Mouse (Mus musculus) frontal cortex, adult (tissue): ENCODE data around the gene Prss29.
A peak's percentile ranks its signal among the peaks of the same experiment; 100 is the strongest.

Source experiments
- ATAC-seq: cut with Nextera tagmentation; 2 replicates; pipeline ENCODE4 v1.9.2; 2017; ENCODE audit warnings: mild to moderate bottlenecking, moderate library complexity, mixed read lengths; ENCODE audit not compliant: low TSS enrichment

The Prss29 gene

DNA sequence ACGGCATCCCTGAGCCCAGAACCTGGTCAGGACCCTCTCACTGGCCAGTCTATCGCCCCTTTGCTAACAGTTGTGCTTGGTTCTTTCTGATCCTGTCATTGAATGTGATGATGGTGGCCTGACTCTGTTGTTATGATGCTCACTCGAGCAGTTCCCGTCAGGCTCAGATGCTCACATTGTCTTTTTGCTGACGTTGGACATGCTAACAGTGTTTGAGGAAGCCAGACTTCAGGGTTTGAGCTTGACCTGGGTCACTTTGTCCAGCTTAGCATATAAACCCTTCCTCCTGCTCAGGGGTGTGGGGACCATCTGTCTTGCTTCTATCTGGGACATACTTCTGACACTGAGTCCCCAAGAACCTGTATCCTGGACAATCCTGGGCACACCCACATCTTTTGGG, at the start of gene Prss29:
Prss29 (plus strand) TSS at position 301 of the 400 bp plus-strand sequence.
- ATAC-seq: no peak

GRCm38 (mm10) chr17:25270795-25271335, 47.6 kb upstream of the Prss29 start:
- ATAC-seq: no peak

DNA sequence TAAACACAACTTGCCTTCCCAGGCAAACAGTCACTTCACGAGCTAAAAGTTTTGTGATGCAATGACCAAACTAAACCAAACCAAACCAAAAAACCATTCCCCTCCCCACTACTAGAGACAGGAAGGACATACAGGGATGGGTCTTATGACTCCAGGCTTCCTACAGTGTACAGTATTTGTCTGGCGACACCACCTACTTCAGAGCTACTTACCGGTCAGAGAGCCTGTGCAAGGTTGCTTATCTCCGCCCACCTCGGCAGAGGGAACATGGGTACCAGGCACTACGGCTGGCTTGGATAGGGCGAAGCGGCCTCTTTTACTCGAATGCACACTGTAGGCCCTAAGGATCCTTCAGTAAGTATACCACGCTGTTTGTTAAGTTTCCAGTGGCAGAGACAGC, 46.1 kb upstream of the Prss29 start:
- ATAC-seq: no peak

- peak; percentile 83 for ATAC-seq
These were observed 45.3 kb upstream of the Prss29 start for GRCm38 (mm10) chr17:25272951-25273705.

DNA sequence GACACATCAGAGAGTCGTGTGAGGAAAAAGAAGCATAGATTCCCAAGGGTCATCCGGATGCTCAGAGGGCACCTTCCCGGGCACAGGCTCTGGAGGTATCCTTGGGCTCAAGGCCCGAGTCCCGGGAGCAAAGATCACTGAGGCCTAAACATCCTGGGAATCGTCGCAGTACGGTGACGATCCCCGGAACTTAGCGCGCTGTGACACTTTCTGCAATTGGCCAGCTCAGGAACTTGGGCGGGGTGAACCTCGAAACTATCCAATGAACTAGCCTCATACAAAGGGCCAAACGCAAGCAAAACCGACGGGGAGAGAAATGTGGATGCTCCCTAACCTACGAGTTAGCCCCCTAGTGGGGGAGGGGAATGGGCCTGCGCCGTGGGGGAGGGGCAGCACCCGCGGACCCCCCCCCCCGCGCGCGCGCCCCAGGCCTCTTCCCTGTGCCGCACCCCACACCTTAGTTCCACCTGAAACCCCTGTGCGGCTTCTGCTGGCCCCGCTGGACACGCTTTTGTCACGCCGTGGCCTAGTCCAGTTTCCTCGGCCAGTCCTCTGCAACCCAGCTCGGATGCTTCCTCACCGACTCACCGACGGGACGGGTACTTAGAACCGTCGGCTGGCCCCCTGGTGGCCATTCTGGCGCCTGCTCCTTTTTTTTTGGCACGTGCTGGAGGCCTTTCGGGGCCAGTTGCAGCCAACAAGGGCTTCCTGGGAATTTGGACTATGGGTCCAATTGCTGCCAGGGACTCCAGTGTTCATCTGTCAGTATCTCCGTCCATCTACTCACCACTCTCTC, 44.5 kb upstream of the Prss29 start:
- peak; percentile 76 for ATAC-seq

DNA sequence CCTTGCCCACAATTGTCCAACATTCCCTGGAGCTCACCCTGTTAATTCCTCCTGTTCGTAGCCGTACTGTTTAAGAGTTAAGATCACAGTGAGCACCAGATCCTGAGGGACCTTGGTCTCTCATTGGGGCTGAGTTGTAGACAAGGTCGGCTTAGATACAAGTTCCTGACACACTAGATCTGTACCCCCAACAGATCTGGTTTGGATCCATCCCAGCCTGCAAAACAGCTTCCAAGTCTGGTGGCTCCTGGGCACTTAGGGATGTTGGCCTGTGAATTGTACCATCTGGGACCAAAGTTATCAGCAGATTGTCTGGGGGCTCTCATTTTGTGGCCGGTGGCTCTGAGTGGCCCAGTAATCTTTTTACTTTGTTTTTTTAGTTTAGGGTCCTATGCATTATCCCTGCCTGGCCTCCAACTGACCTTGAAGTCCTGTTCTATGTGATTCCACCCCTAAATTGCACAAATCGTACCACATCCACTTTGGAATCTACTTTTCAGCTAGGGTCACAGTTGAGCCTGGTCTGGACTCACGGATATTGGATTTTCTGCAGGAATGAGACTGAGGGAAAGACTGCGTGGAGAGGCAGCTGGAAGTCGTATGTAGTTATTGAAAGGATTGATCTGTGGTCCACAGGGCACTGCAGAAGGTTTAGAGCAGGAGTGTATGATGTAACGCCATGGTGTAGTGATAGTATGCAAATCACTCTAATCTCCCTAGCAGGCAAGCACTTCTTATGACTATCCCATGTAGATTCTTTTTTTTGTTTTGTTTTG, 43.7 kb upstream of the Prss29 start, which contains the start of gene Ube2i:
Ube2i (minus strand) TSS at position 52 of the 776 bp plus-strand sequence.
- ATAC-seq: no peak

DNA sequence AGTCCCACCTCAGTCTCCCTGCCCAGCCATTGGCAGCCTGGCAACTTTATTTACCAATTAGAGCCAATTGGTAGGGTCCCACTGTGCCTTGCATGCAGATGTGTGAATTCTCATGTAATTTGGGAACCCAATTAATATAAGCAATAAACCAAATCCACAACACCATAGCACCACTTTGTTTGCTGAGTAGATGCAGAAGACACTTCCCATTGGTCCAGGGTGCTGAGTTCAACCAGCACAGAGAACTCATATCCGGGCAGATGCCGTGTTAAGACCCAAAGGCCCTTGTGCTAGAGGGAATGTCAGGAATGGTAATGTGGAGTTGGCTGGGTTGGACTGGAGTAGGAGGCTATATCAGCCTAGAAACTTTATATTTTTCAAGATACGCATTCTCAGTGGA, 42.6 kb upstream of the Prss29 start:
- ATAC-seq: no peak

GRCm38 (mm10) chr17:25282133-25282532, 36.3 kb upstream of the Prss29 start:
- ATAC-seq: no peak

DNA sequence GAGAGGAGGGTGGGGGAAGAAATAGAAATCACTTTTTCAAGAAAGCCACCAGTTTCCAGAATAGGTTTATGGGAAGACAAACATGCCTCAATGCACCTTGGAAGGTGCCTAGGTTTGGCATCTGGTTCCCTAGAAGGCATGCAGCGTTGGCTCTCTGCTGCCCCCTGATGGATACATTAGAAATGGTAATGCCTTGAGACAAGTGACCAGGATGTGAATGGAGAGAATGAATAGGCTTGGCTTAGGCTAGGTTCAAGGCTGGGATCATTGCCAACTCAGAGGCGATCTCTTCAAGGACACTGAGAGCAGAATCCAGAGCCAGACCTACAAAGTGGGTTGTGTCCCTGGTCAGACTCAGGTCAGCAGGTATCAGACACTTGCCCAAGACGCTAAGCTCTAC, 33.4 kb upstream of the Prss29 start:
- ATAC-seq: no peak; the same call in 1 of the 2 replicates

- ATAC-seq: peak; percentile 64; the same call in 1 of the 2 replicates
These were observed 29.6 kb upstream of the Prss29 start for GRCm38 (mm10) chr17:25288842-25289241.

- ATAC-seq: no peak
These were observed 28.0 kb upstream of the Prss29 start for GRCm38 (mm10) chr17:25290411-25290810.

DNA sequence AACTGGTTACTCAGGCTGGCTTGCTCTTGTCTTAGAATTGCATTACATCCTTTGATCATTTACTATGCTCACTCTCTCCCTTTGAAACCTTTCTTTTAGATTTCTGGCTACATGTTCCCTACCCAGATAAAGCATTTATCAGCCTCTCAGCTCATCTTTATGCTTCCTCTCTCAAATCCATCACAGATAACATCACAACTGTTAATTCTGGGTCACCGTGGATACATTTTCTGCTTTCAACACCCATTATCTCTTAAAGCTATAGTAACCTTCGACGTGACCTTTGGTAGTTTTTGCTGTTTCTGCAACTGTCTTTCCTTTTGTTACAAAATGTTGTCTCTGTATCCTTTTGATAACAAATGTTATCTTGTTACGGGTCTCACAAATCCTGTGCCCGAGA, 25.0 kb upstream of the Prss29 start:
- no peak for ATAC-seq

DNA sequence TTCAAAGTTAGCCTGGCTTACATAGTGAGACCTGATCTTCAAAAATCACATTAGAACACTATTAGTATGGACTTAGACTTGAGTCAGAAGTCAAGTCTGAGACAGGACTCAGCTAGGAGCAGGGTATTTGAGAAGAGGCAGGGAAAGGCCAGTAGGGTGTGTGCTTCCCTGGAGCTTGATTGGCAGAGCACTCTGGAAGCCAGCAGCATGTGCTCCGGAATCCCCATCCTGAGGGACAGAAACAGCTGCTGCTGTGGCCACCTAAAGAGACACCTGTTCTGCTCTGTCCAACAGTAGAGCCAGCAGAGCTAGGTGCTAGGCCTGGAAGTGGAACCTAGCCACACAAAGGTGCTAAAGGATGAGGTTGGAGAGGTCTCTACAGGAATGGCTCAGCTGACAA, 24.3 kb upstream of the Prss29 start:
- no peak for ATAC-seq

GRCm38 (mm10) chr17:25298094-25298493, 20.4 kb upstream of the Prss29 start, which contains the start of gene Prss34:
TSS of gene Prss34 (plus strand) at chr17:25298394.
- no peak for ATAC-seq

DNA sequence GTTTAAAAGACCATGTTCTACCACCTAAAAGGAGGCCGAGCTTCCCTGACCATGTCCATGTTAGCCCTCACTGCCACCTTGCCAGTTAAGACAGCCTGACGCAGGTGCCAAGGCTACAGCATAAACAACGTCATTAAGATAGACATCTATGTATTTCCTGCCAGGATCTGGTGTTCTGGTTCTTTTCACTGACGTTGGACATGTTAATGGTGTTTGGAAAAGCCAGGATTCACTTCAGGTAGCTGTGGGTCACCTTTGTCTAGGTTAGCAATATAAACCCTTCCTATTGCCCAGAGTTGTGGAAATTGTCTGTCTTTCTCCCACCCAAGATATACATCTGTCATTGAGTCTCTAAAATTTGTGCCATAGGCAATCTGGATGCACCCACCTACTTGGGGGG, 10.1 kb upstream of the Prss29 start, which contains the start of gene Prss28:
Prss28 (plus strand) TSS at position 301 of the 400 bp plus-strand sequence.
- no peak for ATAC-seq

- no peak for ATAC-seq
These were observed 2.4 kb downstream of the Prss29 start for GRCm38 (mm10) chr17:25320819-25321218.

DNA sequence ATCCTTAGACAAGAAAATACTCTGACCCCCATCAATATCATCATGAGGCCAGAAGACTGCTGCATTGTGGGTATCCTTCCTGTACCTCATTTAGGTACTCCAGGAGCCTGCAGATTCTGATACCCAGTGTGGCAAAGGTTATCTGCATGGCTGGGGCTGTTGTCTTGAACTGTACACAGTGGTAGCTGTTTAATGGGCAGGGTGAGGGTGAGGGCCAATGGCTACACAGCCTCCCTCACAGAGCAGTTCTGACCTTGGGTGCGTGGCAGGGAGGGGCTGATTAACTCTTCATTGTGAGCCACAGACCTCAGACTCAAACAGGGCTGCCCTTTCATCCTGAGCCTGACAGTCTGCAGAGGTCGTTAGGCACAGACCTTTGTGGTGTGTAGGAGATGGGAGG, 4.5 kb downstream of the Prss29 start:
- ATAC-seq: no peak

GRCm38 (mm10) chr17:25332321-25332720, 13.9 kb downstream of the Prss29 start:
- no peak for ATAC-seq

GRCm38 (mm10) chr17:25333943-25334342, 15.5 kb downstream of the Prss29 start:
- ATAC-seq: no peak

- ATAC-seq: no peak
These were observed 19.8 kb downstream of the Prss29 start for GRCm38 (mm10) chr17:25338218-25338617.

GRCm38 (mm10) chr17:25340003-25340402, 21.5 kb downstream of the Prss29 start:
- ATAC-seq: no peak

GRCm38 (mm10) chr17:25341490-25341889, 23.0 kb downstream of the Prss29 start:
- no peak for ATAC-seq
